Mouse (Mus musculus) bone marrow macrophage, adult 2 months (primary cell): ENCODE measurements around the gene Gm20388.

Experiments
- CTCF ChIP-seq: IDR thresholded peaks from 2 replicates; pipeline ENCODE4 v1.5.1; 2012; ENCODE audit warnings: low read depth, mild to moderate bottlenecking, low read length, moderate library complexity
- POLR2A ChIP-seq: IDR thresholded peaks from 2 replicates; pipeline ENCODE4 v1.6.1; 2012; ENCODE audit warnings: mild to moderate bottlenecking, low read depth, low read length, borderline replicate concordance

- no peak for TF ChIP-seq CTCF
- no peak for TF ChIP-seq POLR2A
These were observed 3503.6 kb downstream of the Gm20388 start for GRCm38 (mm10) chr8:123414255-123414654.
